Comparison of ENCODE assay signal across 8 mouse cellular contexts in the genomic region with DNA sequence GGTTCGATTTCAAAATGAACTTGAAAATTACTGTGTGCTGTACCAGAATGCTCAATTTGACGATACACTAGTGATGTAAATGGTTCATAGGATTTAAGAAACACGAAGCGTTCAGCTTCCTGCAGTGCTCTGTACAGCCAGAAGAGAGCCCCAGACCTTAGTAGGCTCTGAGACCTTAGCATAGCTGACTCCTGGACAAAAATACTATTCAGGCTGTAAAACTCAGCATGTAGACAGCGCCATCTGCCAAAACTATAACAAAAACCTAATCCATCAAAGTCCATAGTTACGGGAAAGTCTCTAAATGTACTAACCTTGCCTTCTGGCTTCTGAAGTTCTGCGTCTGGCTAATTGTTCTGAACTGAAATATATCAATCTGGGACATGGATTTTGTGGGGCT. TPM values are rescaled to one million over a fixed set of nuclear protein-coding genes. Genes with fewer than 3 reads are reported as not detected.
DNase-seq lines count a peak whose midpoint lies in the region; ATAC-seq lines count a peak whose summit lies in the region.

No protein-coding gene starts in this region.

- ATAC-seq in embryonic facial prominence, embryonic 13.5 days (ENCODE audit: insufficient number of reproducible peaks, insufficient read depth, low FRiP score, low TSS enrichment, low read depth): no peak
- peak; percentile 56 to 74 for ATAC-seq in hematopoietic stem cell, adult 5-6 weeks (replicated peaks in 1 of 2; ENCODE audit: insufficient read depth in 1 of 2, low FRiP score in 2 of 2, low TSS enrichment in 1 of 2, low read depth in 1 of 2, poor library complexity in 2 of 2, severe bottlenecking in 2 of 2)
- peak; percentile 38; the same call in 1 of the 2 replicates for ATAC-seq in midbrain, embryonic 12.5 days (ENCODE audit: low FRiP score, low read depth)

- H3K4me3 ChIP-seq in embryonic facial prominence, embryonic 13.5 days: peak overlapping the region; percentile 77
- H3K4me3 ChIP-seq in limb, embryonic 10.5 days: peak overlapping the region; percentile 69
- H3K4me3 ChIP-seq in midbrain, embryonic 12.5 days: peak overlapping the region; percentile 77

- H3K4me2 ChIP-seq in embryonic facial prominence, embryonic 13.5 days: peak overlapping the region; percentile 62
- H3K4me2 ChIP-seq in midbrain, embryonic 12.5 days (replicated peaks): peak overlapping the region; percentile 66

- H3K4me1 ChIP-seq in embryonic facial prominence, embryonic 13.5 days: peaks cover 16% of the 10 kb centered on the region
- peaks cover 21% of the 10 kb centered on the region for H3K4me1 ChIP-seq in limb, embryonic 10.5 days
- peaks cover 17% of the 10 kb centered on the region for H3K4me1 ChIP-seq in midbrain, embryonic 12.5 days

- 0 out of 2 replicates have a peak, but pooled peaks cover 6% of the 10 kb centered on the region for H3K36me3 ChIP-seq in embryonic facial prominence, embryonic 13.5 days
- H3K36me3 ChIP-seq in limb, embryonic 10.5 days: peaks cover under 1% of the 10 kb centered on the region; the same call in 1 of the 2 replicates
- 0 out of 2 replicates have a peak, but pooled peaks cover under 1% of the 10 kb centered on the region for H3K36me3 ChIP-seq in midbrain, embryonic 12.5 days

- H3K9me3 ChIP-seq in embryonic facial prominence, embryonic 13.5 days: no peaks in the 10 kb centered on the region
- H3K9me3 ChIP-seq in limb, embryonic 10.5 days (replicated peaks): no peaks in the 10 kb centered on the region
- no peaks in the 10 kb centered on the region for H3K9me3 ChIP-seq in midbrain, embryonic 12.5 days

- peak; percentile 32 for DNase-seq in gastrocnemius, adult 18-20 months (ENCODE audit: low spot score)
- DNase-seq in gastrocnemius, postnatal 25 days: no peak
- DNase-seq in NIH3T3 (ENCODE audit: low read depth): peak; percentile 79
- no peak for DNase-seq in limb, embryonic 10.5 days (ENCODE audit: low spot score)
- peak; percentile 49 for DNase-seq in thymus, postnatal 4 days

- no peaks in the 10 kb centered on the region for H3K27me3 ChIP-seq in embryonic facial prominence, embryonic 13.5 days
- no peaks in the 10 kb centered on the region for H3K27me3 ChIP-seq in limb, embryonic 10.5 days (ENCODE audit: low read depth, poor library complexity, severe bottlenecking)
- no peaks in the 10 kb centered on the region for H3K27me3 ChIP-seq in midbrain, embryonic 12.5 days

- 0 out of 2 replicates have a peak overlapping the region, but pooled peaks have one; percentile 81 for H3K9ac ChIP-seq in embryonic facial prominence, embryonic 13.5 days
- H3K9ac ChIP-seq in midbrain, embryonic 12.5 days (replicated peaks): no peak overlapping the region

- H3K27ac ChIP-seq in embryonic facial prominence, embryonic 13.5 days: 0 out of 2 replicates have a peak overlapping the region, but pooled peaks have one; percentile 17
- H3K27ac ChIP-seq in limb, embryonic 10.5 days: peak overlapping the region; percentile 85
- no peak overlapping the region for H3K27ac ChIP-seq in midbrain, embryonic 12.5 days (replicated peaks)

- WGBS in embryonic facial prominence, embryonic 13.5 days: 30% methylated on average over 7 of the region's 7 CpGs
- 39% methylated on average over 7 of the region's 7 CpGs for WGBS in limb, embryonic 10.5 days
- WGBS in midbrain, embryonic 12.5 days: 38% methylated on average over 7 of the region's 7 CpGs

RNA-seq across cellular contexts. Expression of a gene that starts 0.6 kb away (rescaled TPM):
- 1 to 10 TPM; 8.4 to 9.5 TPM for total RNA-seq in gastrocnemius, adult 18-20 months (2021)
- total RNA-seq in gastrocnemius, postnatal 25 days (2021): 1 to 10 TPM; 6.2 to 6.5 TPM
- polyA plus RNA-seq in embryonic facial prominence, embryonic 13.5 days (2015; fragmentation: Nextera tagmentation; extraction: Ambion mirVana): 13.7 and 17.8 TPM in 2 replicates
- total RNA-seq in hematopoietic stem cell, adult 5-6 weeks (2017): 12.9 and 15.9 TPM in 2 replicates
- 5.2 and 9.1 TPM in 2 replicates for polyA plus RNA-seq in limb, embryonic 10.5 days (2016; fragmentation: Nextera tagmentation; extraction: Ambion mirVana)
- polyA plus RNA-seq in midbrain, embryonic 12.5 days (2016; fragmentation: Nextera tagmentation; extraction: Ambion mirVana): 13.2 and 14.1 TPM in 2 replicates

RNA-seq across cellular contexts. Expression of a gene that starts 33.4 kb away (rescaled TPM):
- total RNA-seq in gastrocnemius, adult 18-20 months (2021): under 1 TPM; 0.12 to 0.30 TPM
- not detected for total RNA-seq in gastrocnemius, postnatal 25 days (2021)
- 0.21 TPM in 1 of 2 replicates, not detected in the other for polyA plus RNA-seq in embryonic facial prominence, embryonic 13.5 days (2015; fragmentation: Nextera tagmentation; extraction: Ambion mirVana)
- not detected in 2 replicates for total RNA-seq in hematopoietic stem cell, adult 5-6 weeks (2017)
- 0.13 and 0.15 TPM in 2 replicates for polyA plus RNA-seq in limb, embryonic 10.5 days (2016; fragmentation: Nextera tagmentation; extraction: Ambion mirVana)
- 0.09 TPM in 1 of 2 replicates, not detected in the other for polyA plus RNA-seq in midbrain, embryonic 12.5 days (2016; fragmentation: Nextera tagmentation; extraction: Ambion mirVana)

Comparison
In these comparisons a context has a peak if more than half of its experiments do, and no peak if none do; other contexts are left out.
1. DNase-seq: peak in gastrocnemius, adult 18-20 months (single experiment), NIH3T3 (single experiment) and thymus, postnatal 4 days (single experiment); none in gastrocnemius, postnatal 25 days (single experiment) and limb, embryonic 10.5 days (single experiment).
2. Peak in every context shown above with its lines, with median percentiles within 50 percentile points of each other: H3K4me3 ChIP-seq.